Mouse (Mus musculus) adrenal gland (tissue): ENCODE results near the gene C8b.

ENCODE experiments used
- intact Hi-C: fragments of 180-260 bp; cut with DNase I; formaldehyde crosslinking; loops from one replicate; pipeline ENCODE4 v1.15.1; 2025
- long read RNA-seq, 2 experiments: library from polyadenylated mRNA; unstranded; transcript quantifications; one replicate each; pipeline ENCODE4 v2.0.0; 2020; ENCODE audit warnings: borderline replicate concordance in 1 of 2; ENCODE audit not compliant: insufficient replicate concordance in 1 of 2

Gene C8b
- long read RNA-seq, experiment 1 = 0 reads
- long read RNA-seq, experiment 2 = 0 reads

DNA sequence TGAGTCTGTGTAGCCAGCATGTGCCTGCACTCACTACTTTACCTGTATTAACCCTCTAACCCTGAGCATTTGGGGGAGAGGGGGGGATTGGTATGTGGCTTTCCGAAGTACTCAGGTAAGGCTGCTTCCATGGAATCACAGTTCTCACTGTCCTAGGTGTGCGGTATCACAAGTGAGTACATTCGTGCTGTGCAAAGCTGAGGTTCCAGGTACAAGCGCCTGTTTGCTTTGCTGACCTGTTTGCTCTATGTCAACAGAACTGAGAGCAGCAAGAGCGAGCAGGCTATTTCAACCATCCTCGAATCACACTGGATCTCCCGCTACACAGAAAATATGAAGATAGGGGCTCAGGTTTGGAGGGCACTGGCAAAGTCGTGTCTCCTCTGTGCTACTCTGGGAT is at the start of gene C8b:
Gene C8b (plus strand): TSS at position 253 of the 400 bp plus-strand sequence.
- intact Hi-C loops = no loop called here

DNA sequence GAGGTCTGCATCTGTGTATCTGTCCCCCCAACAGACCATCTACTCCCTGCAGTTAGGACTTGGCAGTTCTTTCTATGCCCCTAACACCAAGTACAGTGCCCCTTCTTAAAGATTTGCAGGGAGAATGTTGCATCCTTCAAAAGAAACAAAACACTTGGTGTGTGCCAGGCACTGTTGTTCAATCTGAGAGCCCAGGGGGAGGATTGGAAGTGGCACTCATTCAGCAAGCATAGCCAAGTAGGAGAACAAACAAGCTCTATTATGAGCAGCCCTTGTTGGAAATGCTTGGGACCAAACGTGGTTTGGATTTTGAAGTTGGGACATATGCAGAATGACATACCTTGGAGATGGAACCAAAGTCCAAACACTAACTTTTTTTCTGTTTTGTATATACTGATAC is 49.6 kb upstream of the C8b start:
- intact Hi-C loops = no loop called here

DNA sequence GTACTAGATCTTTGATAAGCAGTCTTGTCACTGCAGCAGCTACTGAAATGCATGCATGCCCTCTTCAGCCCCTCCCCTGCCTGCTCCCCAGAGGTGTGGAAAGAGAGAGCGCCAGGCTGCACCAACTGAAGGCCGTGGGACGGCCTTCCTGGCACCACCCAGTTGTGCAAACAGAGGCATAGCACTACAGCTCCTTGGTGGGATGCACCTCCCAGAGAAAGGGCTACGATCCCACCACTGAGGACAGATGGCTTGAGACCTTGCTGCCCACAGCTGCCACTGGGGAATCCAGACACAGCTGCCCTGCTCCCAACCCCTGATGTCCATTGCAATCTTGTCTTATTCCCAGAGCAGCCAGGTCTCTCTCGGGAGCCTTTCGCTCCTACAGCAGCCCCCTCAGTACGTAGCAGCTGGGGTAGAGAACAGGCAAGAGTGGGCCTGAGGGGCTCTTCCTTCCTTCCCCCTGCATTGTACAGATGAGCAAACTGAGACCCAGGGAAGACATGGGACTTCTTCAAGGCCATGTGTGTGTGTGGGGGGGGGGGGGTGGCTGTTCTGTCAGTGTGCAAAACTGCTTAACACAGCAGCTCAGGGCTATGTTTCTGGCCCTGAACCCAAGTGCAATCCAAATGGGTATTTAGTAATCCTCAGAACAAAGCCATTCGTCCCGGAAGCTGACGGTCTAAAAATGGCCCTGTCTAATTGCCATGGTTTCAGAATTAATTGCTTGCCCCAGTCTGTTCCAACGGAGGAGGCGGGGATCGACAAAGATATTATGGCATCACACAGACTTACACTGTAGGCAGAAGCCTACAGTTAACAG is 46.9 kb upstream of the C8b start:
- intact Hi-C loops = no loop called here

DNA sequence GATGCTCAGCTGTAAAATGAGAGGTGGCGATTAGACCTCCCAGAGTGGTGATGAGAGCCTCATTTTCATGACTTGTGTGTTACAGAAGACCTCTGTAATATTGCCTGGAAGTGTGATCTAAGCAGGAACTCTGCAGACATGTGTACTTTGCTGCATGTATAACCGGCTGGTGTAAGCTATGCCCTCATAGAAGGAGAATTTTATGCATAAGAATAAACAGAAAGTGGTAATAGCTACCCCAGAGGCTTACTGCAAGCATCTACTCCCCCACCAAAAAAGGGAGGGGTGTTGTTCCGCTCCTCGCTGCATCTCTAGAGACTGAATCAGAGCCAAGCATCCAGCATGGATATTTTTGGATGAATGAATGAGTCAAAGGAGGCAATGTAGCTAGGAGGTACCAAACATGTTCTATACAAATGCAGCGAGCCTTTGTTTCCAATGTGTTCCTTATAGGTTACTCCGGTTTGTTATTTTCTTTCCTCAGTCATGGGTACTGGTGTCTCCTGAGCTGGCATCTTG is 42.5 kb upstream of the C8b start:
- intact Hi-C loops = loop anchor here (2.0 to 5.0 kb wide), 2 partner anchors 94 to 171 kb away; no protein-coding TSS in a partner anchor

DNA sequence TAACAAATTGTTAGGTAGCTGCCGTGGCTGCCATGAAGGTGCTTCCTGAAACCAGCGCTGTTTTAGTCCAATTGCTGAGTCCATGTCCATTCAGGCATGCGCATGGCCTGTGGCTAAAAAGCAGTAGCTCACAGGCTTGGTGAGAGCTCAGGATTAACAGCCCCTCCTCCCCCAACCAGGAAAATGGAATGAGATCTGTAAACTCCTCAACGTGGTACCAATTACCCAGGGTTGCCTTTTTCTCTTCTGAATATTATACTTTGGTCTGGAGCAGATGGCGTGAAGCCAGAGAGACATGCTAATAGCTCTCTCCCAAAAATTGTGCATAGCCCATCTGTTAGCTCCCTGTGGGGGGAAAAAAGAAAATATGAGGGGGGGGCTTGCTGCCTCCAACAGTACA is 41.9 kb upstream of the C8b start:
- intact Hi-C loops = loop anchor here (2.0 to 5.0 kb wide), 2 partner anchors 93 to 171 kb away; no protein-coding TSS in a partner anchor

DNA sequence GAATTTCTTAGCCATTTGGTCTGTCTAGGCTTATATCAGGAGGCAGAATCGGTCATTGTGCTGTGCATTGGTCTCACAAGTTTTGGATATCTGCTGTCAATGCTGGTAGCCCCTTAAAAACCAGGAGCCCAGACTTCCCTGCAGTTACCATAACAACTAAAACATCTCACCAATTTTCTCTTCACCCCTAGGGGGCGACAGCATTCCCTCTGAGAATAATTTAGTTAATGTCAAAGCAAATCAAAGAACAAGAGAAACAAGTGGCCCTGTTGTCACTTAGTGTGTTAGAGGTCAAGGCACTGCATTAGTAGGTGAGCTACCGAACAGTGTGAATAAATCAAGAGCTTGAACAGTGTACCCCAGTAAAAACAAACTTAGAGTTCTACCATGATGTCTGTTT is 40.4 kb upstream of the C8b start:
- intact Hi-C loops = loop anchor here (2.0 kb wide), 1 partner anchor 169 kb away; no protein-coding TSS in a partner anchor

DNA sequence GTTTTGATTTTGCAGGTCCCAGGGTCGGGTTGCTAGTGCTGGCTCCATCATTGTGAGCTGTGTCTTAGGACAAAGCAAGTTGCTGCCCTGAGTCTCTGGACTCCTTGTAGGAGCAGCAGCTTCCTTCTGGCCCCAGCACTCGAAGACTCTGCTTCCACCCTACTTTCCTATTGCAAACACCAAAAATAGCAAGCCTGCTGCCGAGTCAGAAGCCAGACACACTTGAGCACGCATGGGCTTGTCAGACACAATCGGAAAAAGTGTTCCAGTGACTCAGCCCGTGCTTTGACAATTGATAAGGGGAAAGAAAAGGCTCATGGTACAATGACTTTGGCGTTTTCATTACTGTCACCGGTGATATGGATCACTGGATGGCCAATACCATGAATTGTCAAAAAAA is 36.9 kb upstream of the C8b start:
- intact Hi-C loops = no loop called here

DNA sequence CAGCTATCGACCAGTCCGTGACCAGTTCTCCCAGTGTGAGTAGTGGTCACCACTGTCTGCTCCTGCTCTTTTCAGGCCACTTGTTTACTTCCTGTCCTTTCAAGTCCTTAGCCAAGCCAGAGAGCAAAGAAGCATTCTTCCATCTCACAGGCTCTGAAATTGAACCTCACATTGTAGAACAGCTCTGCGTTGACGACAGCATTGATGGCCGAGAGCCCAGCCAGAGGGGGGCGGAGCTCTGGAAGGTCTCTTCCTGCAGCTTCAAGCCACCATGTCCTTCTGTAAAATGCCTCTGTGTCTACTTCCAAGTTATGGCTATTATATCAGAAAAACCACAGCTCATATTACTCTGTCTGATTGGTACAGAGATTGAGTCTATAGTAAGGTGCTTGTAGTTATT is 19.6 kb upstream of the C8b start:
- intact Hi-C loops = no loop called here

DNA sequence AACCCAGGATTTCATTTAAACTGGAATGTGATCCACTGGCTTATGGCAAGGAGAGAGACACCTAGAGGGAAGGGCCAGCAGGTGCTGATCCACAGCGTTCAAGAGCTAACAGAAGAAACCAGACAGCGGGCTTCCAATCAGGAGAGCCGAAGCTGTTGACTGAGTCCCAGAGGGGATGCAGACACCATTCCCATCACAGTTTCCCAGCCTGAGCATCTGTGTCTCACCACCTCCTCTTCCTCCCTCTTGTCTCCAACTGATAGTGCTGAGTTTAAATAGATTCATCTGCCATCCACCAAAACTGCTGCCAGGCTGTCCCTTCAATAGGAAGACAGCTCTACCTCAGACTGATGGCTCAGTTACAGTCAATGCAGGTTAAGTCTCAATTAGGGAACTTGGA is 12.0 kb upstream of the C8b start:
- intact Hi-C loops = no loop called here

DNA sequence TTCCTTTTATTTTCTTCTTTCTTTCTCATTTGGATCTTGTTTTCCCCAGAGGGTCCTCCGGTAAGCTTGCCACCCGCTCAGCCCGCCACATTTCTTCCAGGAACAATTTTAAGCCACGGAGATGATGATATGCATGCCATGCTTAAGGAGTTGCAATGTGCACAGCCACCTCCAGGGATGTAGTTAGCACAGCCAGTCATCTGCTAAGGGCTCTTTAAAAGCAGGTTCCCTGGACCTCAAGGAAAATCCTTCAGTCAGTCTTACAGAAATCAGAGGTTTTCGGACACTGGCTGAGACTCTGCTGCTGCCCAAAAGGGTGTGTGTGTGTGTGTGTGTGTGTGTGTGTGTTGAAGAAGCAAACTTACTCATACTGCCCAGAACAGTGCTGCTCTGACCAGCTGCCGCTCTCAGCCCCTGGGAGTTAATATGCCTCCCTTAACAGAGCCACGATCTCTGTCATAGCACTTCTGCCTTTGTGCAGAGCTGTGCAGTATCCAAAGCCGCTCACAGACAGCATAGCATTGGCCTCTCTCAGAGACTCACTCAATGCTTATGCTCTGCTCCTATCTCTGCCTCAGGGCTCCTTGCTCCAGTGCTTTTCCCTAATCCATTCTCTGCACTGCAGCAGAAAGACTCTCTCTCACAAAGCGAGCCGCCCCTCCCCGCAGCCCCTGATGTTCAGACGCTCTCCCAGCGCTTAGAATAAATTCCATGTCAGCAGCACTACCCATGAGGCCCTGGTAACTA is 5.1 kb upstream of the C8b start:
- intact Hi-C loops = no loop called here

DNA sequence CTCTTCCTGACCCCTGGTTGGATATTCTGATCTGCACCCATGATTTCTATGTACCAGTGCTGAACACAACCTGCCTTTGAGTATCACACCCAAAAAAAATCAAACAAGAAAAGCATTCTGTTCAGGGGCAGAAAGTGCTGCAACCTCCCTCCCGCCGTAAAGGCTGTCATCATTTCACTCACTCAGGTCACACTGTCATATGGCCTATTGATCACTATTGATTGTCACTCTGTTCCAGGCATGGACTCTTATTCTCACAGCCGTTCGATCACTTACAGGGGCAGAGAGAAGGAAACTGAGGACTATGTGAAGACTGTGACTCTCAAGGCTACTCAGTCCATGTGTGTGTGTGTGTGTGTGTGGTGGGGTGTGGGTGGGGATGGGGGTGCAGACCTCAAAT is 2.1 kb downstream of the C8b start:
- intact Hi-C loops = no loop called here

DNA sequence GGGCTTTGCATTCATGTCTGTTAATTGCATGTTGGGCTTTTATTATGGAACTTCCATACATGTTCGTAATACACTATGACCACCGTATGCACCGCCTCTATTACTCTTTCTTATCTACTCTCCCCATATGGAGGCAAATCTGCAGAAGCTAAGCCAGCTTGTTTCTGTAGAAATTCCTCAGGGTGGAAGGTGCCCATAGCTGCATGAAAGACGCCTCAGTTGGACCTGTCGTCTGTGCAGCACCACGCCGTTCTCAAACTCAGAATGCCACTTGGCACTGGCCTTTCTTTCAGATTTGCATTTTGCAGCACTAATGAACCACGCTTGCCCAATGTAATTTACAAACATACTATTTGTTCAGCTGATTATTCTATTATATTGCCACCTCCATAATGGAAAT is 3.5 kb downstream of the C8b start:
- intact Hi-C loops = no loop called here

DNA sequence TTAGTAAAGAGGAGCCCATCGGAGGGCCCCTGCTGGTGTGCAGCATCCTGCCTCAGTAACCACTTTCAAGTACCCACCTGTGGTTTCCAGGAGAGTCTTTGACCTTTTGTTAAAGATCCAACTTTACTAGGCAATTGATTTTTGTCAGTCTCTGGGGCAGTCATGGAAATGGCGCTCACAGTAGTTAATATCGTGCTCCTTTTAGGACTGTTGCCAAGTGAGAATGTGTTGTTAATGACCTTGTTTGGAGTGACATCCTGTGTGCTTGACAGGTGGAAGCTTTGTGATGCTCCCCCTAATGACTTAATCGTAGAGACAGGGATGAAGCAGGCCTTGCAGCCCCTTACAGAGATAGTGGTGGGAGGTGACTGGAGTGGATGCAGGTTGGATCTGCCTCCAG is 4.2 kb downstream of the C8b start:
- intact Hi-C loops = no loop called here

DNA sequence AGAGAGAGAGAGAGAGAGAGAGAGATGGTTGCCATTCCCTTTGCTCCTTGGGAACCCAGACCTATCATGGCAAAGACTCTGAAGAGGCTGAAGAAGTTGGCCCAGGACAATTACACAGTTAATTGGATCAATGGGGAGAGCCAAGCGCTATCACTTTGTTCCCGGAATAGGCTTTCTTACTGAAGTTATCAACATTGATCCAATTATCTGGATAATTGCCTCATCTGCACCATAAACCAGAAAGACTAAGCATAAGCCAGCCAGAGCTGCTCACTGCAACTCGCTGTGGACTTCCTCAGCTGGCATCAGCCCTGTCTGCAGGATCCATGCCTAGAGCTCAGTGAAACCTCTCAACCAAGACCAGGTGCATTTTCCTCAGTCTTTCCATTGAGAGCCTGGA is 9.5 kb downstream of the C8b start:
- intact Hi-C loops = no loop called here

DNA sequence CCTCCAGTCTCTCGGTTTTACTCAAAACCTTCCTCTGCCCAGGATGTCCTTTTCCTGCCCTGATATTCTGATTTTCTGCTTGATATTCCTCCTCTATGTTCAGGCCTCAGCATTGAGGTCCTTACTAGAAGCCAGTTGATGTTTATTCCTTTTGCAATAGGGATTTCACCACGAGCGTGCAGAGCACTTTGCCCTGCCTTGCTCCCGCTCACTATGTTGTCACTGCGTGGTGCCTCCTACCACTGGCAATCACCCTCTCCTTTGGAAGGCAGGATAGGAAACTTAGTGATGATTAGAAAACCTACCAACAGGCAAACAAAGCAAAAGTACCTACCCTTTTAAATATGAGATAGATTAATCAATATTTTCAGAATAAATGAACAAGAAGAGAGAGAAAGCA is 13.3 kb downstream of the C8b start:
- intact Hi-C loops = no loop called here

DNA sequence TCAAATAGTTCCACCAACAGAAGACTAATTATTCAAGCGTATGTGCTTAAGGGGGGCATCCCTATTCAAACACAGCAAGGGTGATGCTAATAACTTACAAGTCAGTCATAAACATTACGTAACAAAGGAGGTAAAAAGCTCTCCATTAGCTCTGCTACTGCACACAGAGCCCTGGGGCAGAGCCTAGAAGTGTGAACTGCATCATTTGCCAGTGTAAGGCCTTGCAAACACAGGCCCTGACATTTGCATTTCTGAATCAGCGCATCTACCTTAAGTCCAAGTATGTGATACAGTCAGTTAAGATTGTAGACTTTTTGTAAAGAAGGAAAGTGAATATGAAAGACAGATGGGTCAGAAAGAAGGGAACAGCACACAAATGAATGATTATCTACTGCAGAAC is 15.3 kb downstream of the C8b start:
- intact Hi-C loops = no loop called here

DNA sequence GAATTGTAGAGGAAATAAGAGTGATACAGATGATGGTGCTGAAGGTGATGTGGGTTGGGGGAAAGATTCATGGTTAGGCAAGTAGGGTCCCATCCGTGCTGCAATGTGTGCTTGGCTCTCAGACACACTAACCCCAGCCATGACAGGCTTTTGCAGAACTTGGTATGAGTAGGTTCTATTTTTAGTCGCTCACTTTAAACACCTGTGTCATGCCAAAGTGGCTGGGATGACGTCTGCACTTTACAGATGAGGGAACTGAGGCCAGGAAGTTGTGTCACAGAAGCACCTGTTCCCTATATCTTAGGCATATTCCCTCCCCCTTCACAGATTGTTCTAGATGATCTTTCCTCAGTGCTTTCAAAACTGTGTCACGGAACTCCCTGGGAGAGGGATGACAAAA is 16.2 kb downstream of the C8b start:
- intact Hi-C loops = no loop called here

DNA sequence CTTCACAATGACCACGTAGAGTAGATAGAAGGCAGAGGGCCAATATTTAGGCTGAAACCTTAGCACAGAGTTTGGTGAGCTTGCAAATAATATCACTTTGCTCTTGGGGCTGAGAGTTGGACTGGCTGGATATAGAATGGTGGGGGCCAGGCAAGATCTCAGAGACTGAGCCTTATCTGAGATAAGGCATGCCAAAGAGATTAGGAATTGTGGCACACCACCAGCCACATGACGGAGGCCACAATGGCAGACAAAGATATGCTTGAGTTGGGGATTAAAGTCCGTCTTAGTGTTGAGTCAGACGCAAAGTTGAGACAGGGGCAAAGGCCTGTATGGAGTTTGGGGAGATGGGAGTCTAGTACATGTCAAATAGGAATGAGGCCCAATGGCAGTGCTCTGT is 26.0 kb downstream of the C8b start:
- intact Hi-C loops = no loop called here

DNA sequence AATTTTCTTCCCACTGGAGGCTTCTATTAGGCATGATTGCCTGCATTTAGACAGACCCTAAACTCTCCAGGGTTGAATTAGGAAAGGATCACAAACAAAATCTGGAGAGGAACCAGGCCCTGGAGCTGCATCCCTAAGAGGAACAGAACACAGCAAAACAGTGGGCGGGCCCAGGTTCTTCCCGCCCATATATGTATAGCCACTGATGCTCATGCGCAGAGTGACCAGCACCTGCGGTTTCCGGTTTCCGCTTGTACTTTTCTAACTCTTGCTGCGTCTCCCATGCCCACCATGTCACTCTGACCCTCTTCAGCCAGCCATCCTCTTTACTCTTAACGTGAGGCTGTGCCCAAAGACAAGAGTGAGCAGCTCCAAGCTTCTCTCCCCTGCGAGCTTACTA is 32.8 kb downstream of the C8b start:
- intact Hi-C loops = no loop called here

DNA sequence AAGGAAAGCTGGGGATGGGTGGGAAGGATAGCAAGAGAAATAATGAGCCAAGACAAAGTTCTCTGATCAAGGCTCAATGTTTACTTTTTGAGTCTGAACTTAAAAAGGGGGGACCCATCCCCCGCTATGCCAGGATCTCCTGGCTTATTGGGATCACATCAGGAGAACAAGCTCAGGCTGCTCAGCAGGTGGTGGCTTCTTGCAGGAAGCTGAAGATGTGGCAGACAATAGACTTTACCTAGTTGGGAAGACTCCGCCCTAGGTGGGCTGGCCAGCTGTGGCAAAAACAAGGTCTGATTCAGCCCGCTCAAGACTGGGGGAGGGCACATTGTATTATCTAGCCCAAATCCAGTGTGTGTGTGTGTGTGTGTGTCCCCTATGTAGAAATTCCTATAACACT is 35.5 kb downstream of the C8b start:
- intact Hi-C loops = no loop called here

DNA sequence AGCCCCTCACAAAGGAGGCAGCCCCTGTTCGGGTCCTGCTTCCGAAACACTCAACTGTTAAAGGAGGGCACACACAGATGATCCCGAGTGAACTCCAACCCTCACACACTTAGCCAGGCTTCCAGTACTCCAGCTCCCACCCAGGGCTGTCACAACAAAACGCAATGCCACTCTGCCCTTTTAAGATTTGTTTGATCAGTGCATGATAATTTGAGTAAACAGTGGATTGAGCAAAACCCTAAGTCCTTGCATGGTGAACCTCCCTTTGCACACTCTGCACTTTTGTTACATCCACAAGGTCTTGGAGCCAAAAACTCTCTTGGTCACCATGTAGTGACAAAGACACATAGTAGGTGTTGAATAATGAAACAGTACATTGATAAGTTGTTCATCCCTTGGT is 38.0 kb downstream of the C8b start:
- intact Hi-C loops = no loop called here
